Mouse (Mus musculus): Measurements from ENCODE around the gene Wscd1.

DNA sequence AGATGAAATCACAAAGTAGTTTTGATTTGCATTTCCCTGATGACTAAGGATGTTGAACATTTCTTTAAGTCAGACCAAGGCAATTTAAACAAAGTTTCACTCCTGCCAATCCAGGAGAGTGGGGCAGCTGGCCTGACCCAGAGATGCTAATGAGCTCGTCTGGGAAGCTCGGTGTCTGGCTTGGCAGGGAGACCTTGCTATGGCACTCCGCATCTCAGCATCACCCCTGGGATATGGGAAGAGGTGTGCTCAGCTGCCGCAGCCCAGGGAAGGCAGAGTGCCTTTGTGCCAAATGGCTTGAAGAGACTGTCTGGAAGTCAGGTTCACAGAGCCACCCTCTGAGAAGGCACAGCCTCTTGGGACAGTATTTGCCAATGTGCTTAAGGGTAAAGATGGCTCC, 75.3 kb downstream of the Wscd1 start:
- TF ChIP-seq CTCF (conservative IDR thresholded peaks at IDR 0.05; ENCODE audit: low read length) (no peak), POU5F1 (IDR thresholded peaks at IDR 0.05; ENCODE audit: borderline replicate concordance, low read length) (no peak)

Measured in E14TG2a.4 (cell line).